Mouse (Mus musculus): ENCODE results near the gene Hoxa9. TPM values are rescaled to one million over a fixed set of nuclear protein-coding genes. Genes with fewer than 3 reads are reported as not detected.

Gene Hoxa9
- polyA plus RNA-seq, 1 experiment from 2014 or later, result 0.13 TPM

DNA sequence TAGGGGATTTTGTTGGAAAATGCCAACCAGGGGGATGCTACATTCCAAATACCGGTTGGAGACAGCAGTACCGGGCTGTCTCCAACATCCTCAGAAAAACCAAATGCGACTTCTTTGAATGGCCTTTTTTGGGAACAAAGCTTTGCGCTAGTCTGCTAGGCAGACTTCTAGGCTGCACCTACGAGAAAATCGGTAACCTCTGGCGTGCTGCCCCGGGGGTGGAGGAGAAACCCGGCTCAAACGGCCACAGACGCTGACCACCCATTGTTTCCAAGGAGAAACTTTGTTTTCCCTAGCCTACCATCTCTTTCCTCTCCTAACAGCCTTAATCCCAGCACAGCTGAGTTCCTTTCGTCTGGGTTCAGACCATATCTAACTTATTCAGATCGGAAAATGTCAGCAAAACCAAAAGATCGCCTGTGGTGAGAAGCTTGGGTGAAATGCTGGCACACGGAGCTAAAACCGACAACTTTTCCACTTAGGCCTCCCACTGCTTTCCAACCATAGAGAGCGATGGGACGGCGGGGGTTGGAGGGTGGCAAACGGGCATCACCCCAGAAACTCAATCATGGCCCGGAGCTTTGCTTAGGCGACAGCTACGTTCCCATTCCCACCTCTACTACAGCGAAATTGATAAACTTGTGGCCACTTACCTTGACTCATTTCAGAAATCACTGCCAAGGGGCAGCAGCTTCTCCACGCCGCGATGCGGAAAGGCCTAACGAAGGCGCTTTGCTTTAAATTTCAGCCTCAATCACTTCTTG lies 8.9 kb upstream of the Hoxa9 start:
- H3K4me3 ChIP-seq, result peak overlapping the region; percentile 28
- 3% methylated on average over 30 of the region's 30 CpGs for WGBS
- no peak for ATAC-seq (replicated peaks; ENCODE audit: insufficient number of reproducible peaks, insufficient read depth, low FRiP score, low read depth)

GRCm38 (mm10) chr6:52238976-52239375 lies 8.1 kb upstream of the Hoxa9 start:
- ATAC-seq (replicated peaks; ENCODE audit: insufficient number of reproducible peaks, insufficient read depth, low FRiP score, low read depth), result no peak
- peaks cover 10% of the 10 kb centered on the region for H3K4me1 ChIP-seq (replicated peaks)
- H3K4me3 ChIP-seq, result no peak overlapping the region
- H3K27ac ChIP-seq, result no peak overlapping the region
- peaks cover 99% of the 10 kb centered on the region for H3K27me3 ChIP-seq
- H3K4me2 ChIP-seq, result no peak overlapping the region
- WGBS, result 7% methylated on average over 7 of the region's 7 CpGs
- H3K9me3 ChIP-seq (replicated peaks), result no peaks in the 10 kb centered on the region
- H3K36me3 ChIP-seq, result no peaks in the 10 kb centered on the region
- no peak overlapping the region for H3K9ac ChIP-seq

More for the DNA sequence above, 8.9 kb upstream of the Hoxa9 start:
- no peaks in the 10 kb centered on the region for H3K36me3 ChIP-seq
- H3K27me3 ChIP-seq, result peaks cover 99% of the 10 kb centered on the region
- no peaks in the 10 kb centered on the region for H3K9me3 ChIP-seq (replicated peaks)
- H3K9ac ChIP-seq, result no peak overlapping the region
- peaks cover 4% of the 10 kb centered on the region for H3K4me1 ChIP-seq (replicated peaks)
- H3K4me2 ChIP-seq, result peak overlapping the region; percentile 43
- H3K27ac ChIP-seq, result no peak overlapping the region

DNA sequence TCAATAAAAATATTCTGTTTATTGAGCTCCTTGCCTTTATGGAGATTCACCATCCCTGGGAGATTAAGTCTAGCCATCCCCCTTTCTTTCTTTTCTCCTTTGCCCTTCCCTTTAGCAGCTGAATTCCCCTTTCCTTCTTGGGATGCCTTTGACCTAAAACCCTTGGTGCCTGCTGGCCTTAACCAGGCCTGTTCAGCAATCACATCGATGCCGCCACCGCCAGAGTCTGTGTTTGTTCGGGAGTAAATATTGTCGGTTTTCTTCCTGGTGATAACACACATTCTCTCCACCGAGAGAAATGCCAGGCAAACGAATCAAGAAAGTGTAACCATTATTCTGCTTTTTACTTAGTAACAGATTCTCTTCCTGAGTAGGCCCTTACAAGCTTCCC lies 7.3 kb upstream of the Hoxa9 start:
- ATAC-seq (replicated peaks; ENCODE audit: insufficient number of reproducible peaks, insufficient read depth, low FRiP score, low read depth), result no peak
- Histone ChIP-seq H3K9ac (no peak overlapping the region), H3K27ac (no peak overlapping the region), H3K4me1 (replicated peaks) (peaks cover 12% of the 10 kb centered on the region), H3K36me3 (no peaks in the 10 kb centered on the region), H3K4me2 (no peak overlapping the region), H3K4me3 (no peak overlapping the region), H3K27me3 (peaks cover 99% of the 10 kb centered on the region), H3K9me3 (replicated peaks) (no peaks in the 10 kb centered on the region)
- 5% methylated on average over 7 of the region's 7 CpGs for WGBS

- Histone ChIP-seq H3K4me3 (no peak overlapping the region), H3K27ac (no peak overlapping the region), H3K4me2 (no peak overlapping the region), H3K36me3 (no peaks in the 10 kb centered on the region), H3K9me3 (replicated peaks) (no peaks in the 10 kb centered on the region), H3K27me3 (peaks cover 99% of the 10 kb centered on the region), H3K9ac (no peak overlapping the region), H3K4me1 (replicated peaks) (peaks cover 12% of the 10 kb centered on the region)
- 11% methylated on average over 10 of the region's 10 CpGs for WGBS
- no peak for ATAC-seq (replicated peaks; ENCODE audit: insufficient number of reproducible peaks, insufficient read depth, low FRiP score, low read depth)
Observed at GRCm38 (mm10) chr6:52237346-52238154, 6.7 kb upstream of the Hoxa9 start.

DNA sequence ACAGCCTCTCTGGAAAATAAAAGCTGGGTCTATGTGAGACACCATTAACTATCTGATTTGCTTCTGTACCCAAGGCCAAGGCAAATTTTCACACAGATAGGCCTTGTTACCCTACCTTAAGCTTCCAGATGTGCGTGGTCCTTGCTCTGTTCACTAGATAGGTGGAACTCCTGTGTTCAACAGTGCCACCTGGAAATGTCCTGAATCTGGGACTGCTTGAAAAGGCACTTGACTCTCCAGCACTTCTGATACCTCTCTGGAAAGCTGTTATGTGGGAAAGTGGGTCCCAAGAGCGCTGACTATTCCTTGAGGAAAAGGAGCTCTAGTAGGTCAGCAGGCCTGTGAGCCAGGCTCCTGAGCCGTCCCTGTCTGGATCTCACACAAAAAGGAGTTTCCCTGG lies 5.9 kb upstream of the Hoxa9 start:
- Histone ChIP-seq H3K27me3 (peaks cover 99% of the 10 kb centered on the region), H3K27ac (no peak overlapping the region), H3K36me3 (no peaks in the 10 kb centered on the region), H3K4me1 (replicated peaks) (peaks cover 14% of the 10 kb centered on the region), H3K9me3 (replicated peaks) (no peaks in the 10 kb centered on the region), H3K4me2 (no peak overlapping the region), H3K4me3 (no peak overlapping the region), H3K9ac (no peak overlapping the region)
- no peak for ATAC-seq (replicated peaks; ENCODE audit: insufficient number of reproducible peaks, insufficient read depth, low FRiP score, low read depth)
- 14% methylated on average over 3 of the region's 3 CpGs for WGBS

DNA sequence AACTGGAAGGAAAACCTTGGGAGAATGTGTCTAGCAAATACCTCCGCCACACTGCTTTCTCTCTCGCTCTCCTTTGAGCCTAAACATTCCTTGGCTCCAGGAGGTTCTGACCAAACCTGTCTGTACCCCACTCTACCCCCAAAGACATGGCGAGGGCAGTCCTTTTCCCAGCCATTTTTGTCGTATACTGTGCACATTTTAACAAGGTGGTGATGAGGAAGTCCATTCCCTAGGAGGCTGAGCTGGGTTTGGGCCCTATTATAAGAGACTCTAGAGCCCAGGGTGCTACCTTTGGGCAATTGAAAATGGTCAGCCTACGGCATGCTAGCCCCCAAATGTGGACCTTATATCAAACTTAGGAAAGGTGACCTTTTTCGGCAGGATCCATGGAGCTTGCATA lies 5.0 kb upstream of the Hoxa9 start:
- 23% methylated on average over 6 of the region's 6 CpGs for WGBS
- H3K9ac ChIP-seq, result no peak overlapping the region
- ATAC-seq (replicated peaks; ENCODE audit: insufficient number of reproducible peaks, insufficient read depth, low FRiP score, low read depth), result no peak

GRCm38 (mm10) chr6:52235267-52235666 lies 4.4 kb upstream of the Hoxa9 start:
- Histone ChIP-seq H3K9me3 (replicated peaks) (no peaks in the 10 kb centered on the region), H3K9ac (no peak overlapping the region), H3K4me1 (replicated peaks) (peaks cover 18% of the 10 kb centered on the region), H3K4me3 (no peak overlapping the region), H3K27me3 (peaks cover 97% of the 10 kb centered on the region), H3K27ac (no peak overlapping the region), H3K36me3 (no peaks in the 10 kb centered on the region), H3K4me2 (no peak overlapping the region)
- no peak for ATAC-seq (replicated peaks; ENCODE audit: insufficient number of reproducible peaks, insufficient read depth, low FRiP score, low read depth)
- WGBS, result 31% methylated on average over 9 of the region's 9 CpGs

More for the DNA sequence above, 5.0 kb upstream of the Hoxa9 start:
- H3K27ac ChIP-seq, result no peak overlapping the region
- no peak overlapping the region for H3K4me2 ChIP-seq
- H3K4me1 ChIP-seq (replicated peaks), result peaks cover 14% of the 10 kb centered on the region
- H3K4me3 ChIP-seq, result no peak overlapping the region
- no peaks in the 10 kb centered on the region for H3K9me3 ChIP-seq (replicated peaks)
- H3K27me3 ChIP-seq, result peaks cover 97% of the 10 kb centered on the region
- H3K36me3 ChIP-seq, result no peaks in the 10 kb centered on the region

DNA sequence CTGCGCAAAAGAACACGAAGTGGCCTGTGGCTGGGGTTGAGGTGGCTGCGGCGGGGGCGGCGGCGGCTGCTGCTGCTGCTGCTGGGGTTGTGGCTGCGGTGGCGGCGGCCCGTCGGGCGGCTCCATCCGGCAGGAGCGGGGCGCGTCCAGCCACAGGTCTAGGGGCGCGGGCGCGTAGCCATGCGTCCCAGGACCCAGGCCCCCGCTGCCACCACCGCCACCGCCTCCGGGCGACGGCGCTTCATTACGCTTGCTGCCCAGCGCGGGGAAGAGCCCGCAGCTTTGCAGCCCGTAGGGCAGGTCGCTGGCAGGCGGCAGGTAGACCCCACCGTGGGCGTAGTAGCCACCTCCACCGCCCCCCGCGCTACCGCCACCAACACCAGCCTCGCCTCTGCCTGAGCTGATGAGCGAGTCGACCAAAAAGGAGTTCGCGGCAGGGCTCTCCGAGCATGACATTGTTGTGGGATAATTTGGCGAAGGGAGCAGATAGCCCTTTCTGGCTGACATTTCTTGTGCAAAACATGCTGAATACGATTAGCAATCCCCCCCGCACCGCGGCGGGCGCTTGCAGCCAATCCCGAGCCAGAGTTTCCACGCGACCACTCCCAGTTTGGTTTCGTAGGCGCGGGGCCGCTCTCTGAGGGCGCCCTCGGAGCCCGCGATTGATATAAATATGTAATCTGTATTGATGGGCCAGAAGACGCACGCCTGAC lies 3.7 kb upstream of the Hoxa9 start:
- H3K27ac ChIP-seq, result no peak overlapping the region
- no peak for ATAC-seq (replicated peaks; ENCODE audit: insufficient number of reproducible peaks, insufficient read depth, low FRiP score, low read depth)
- H3K27me3 ChIP-seq, result peaks cover 97% of the 10 kb centered on the region
- no peaks in the 10 kb centered on the region for H3K36me3 ChIP-seq
- no peak overlapping the region for H3K9ac ChIP-seq
- peak overlapping the region; percentile 21 for H3K4me3 ChIP-seq
- peak overlapping the region; percentile 29; the same call in 1 of the 2 replicates for H3K4me2 ChIP-seq
- peaks cover 14% of the 10 kb centered on the region for H3K4me1 ChIP-seq (replicated peaks)
- 2% methylated on average over 68 of the region's 68 CpGs for WGBS
- H3K9me3 ChIP-seq (replicated peaks), result no peaks in the 10 kb centered on the region

DNA sequence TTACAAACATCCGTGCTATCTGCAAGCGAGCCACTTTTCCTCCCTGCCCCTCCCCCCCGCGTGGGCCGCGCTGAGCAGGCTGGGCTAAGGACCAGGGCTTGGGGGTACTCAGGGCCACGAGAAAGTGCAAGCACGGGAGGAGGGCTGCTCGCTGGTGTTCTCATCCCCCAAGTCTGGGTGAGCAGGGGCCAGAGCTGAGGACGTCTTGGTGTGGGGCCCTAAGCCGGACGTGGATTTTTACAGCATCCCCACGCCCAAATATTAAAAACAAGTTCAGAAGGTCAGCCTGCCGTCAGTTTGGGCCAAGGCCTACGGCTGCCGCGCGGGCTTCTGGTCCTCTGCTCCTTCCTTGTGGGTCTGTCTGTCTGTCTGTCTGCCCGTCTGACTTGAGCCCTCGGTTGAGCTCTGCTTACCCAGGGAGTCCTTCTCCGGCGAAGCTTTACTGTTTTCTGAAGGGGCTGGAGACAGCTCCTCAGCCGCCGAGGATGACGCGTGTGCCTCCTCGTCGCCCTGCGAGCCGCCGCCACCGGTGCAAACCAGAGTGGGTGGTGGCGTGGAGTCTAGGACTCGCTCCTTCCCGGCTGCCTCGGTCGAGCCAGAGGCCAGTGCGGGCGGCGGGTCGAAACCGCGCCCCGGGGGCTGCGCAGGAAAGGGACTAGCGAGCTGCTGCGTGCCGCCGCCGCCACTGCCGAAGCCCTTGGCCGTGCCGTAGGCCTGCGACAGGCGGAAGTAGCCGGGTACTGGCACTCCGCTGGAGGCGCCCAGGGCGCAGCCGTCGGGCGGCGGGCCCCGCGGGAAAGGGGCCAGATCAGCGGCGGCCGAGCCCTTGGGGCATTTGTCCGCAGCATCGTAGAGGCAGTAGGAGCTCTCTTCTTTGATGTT lies 2.9 kb upstream of the Hoxa9 start:
- Histone ChIP-seq H3K27me3 (peaks cover 98% of the 10 kb centered on the region), H3K4me3 (peak overlapping the region; percentile 21), H3K4me1 (replicated peaks) (peaks cover 14% of the 10 kb centered on the region), H3K36me3 (no peaks in the 10 kb centered on the region), H3K4me2 (peak overlapping the region; percentile 29; the same call in 1 of the 2 replicates), H3K9ac (no peak overlapping the region), H3K9me3 (replicated peaks) (no peaks in the 10 kb centered on the region), H3K27ac (no peak overlapping the region)
- 0 out of 2 replicates have a peak, but pooled peaks have one; percentile 33 for ATAC-seq (replicated peaks; ENCODE audit: insufficient number of reproducible peaks, insufficient read depth, low FRiP score, low read depth)
- WGBS, result 2% methylated on average over 70 of the region's 70 CpGs

- Histone ChIP-seq H3K27ac (no peak overlapping the region), H3K4me3 (no peak overlapping the region), H3K9me3 (replicated peaks) (no peaks in the 10 kb centered on the region), H3K4me1 (replicated peaks) (peaks cover 14% of the 10 kb centered on the region), H3K9ac (no peak overlapping the region), H3K27me3 (peaks cover 97% of the 10 kb centered on the region), H3K36me3 (no peaks in the 10 kb centered on the region), H3K4me2 (no peak overlapping the region)
- WGBS, result 3% methylated on average over 23 of the region's 23 CpGs
- no peak for ATAC-seq (replicated peaks; ENCODE audit: insufficient number of reproducible peaks, insufficient read depth, low FRiP score, low read depth)
Observed at GRCm38 (mm10) chr6:52232984-52233545, 2.2 kb upstream of the Hoxa9 start.

All from heart, embryonic 15.5 days (tissue).